Mouse (Mus musculus): ENCODE measurements around the gene Ube2s. TPM values are rescaled to one million over a fixed set of nuclear protein-coding genes. Genes with fewer than 3 reads are reported as not detected.
"Not testable (repeated sequence)": the region's sequence is repeated elsewhere in the genome, so short reads cannot be mapped to it uniquely, and the experiment has no call there.

Ube2s gene
- polyA plus RNA-seq (2014; fragmentation: Nextera tagmentation; extraction: Ambion mirVana): 422 and 471 TPM in 2 replicates

GRCm38 (mm10) chr7:4812303-4813104 is at the start of gene Ube2s:
TSS of gene Ube2s (minus strand) at chr7:4812590.
- DNase-seq (ENCODE audit: low spot score): peak; percentile 99
- under 1% methylated on average over 59 of the region's 62 CpGs for WGBS
- H3K4me3 ChIP-seq (ENCODE audit: low read depth, low read length): peak within 1 kb of the TSS; percentile 99
- peak within 1 kb of the TSS; percentile 97 for H3K9ac ChIP-seq (ENCODE audit: low read length)
- no peaks in the 10 kb centered on the region for H3K9me3 ChIP-seq (ENCODE audit: control insufficient read depth, low read length)
- no peaks in the 10 kb centered on the region for H3K27me3 ChIP-seq (ENCODE audit: control insufficient read depth, insufficient read depth, low read length)
- ATAC-seq (ENCODE audit: insufficient read depth, low FRiP score, low TSS enrichment): peak; percentile 99
- peak within 1 kb of the TSS; percentile 88 for H3K27ac ChIP-seq (ENCODE audit: low read depth, low read length)
- H3K4me2 ChIP-seq (ENCODE audit: low read depth): peak within 1 kb of the TSS; percentile 71
- peaks cover 5% of the 10 kb centered on the region for H3K36me3 ChIP-seq (ENCODE audit: control insufficient read depth, insufficient read depth, low read length)
- peaks cover 8% of the 10 kb centered on the region for H3K4me1 ChIP-seq (ENCODE audit: control insufficient read depth, insufficient read depth, low read length)

- not testable (repeated sequence) for H3K4me1 ChIP-seq (ENCODE audit: control insufficient read depth, insufficient read depth, low read length); H3K4me2 ChIP-seq (ENCODE audit: low read depth); H3K27ac ChIP-seq (ENCODE audit: low read depth, low read length); H3K27me3 ChIP-seq (ENCODE audit: control insufficient read depth, insufficient read depth, low read length); H3K36me3 ChIP-seq (ENCODE audit: control insufficient read depth, insufficient read depth, low read length); H3K4me3 ChIP-seq (ENCODE audit: low read depth, low read length); H3K9ac ChIP-seq (ENCODE audit: low read length); ATAC-seq (ENCODE audit: insufficient read depth, low FRiP score, low TSS enrichment); H3K9me3 ChIP-seq (ENCODE audit: control insufficient read depth, low read length); DNase-seq (ENCODE audit: low spot score)
- 70% methylated on average over 3 of the region's 3 CpGs for WGBS
Measured at GRCm38 (mm10) chr7:4860926-4861325, 48.5 kb upstream of the Ube2s start.

GRCm38 (mm10) chr7:4859418-4859978 is 47.1 kb upstream of the Ube2s start:
- no peak overlapping the region for H3K4me2 ChIP-seq (ENCODE audit: low read depth)
- DNase-seq (ENCODE audit: low spot score) (no peak), ATAC-seq (ENCODE audit: insufficient read depth, low FRiP score, low TSS enrichment) (no peak)
- no peak overlapping the region for H3K9ac ChIP-seq (ENCODE audit: low read length)
- no peaks in the 10 kb centered on the region for H3K9me3 ChIP-seq (ENCODE audit: control insufficient read depth, low read length)
- H3K4me3 ChIP-seq (ENCODE audit: low read depth, low read length): no peak overlapping the region
- 74% methylated on average over 12 of the region's 12 CpGs for WGBS
- no peaks in the 10 kb centered on the region for H3K4me1 ChIP-seq (ENCODE audit: control insufficient read depth, insufficient read depth, low read length)
- no peaks in the 10 kb centered on the region for H3K27me3 ChIP-seq (ENCODE audit: control insufficient read depth, insufficient read depth, low read length)
- no peak overlapping the region for H3K27ac ChIP-seq (ENCODE audit: low read depth, low read length)
- H3K36me3 ChIP-seq (ENCODE audit: control insufficient read depth, insufficient read depth, low read length): no peaks in the 10 kb centered on the region

- Histone ChIP-seq H3K27ac (ENCODE audit: low read depth, low read length) (no peak overlapping the region), H3K9ac (ENCODE audit: low read length) (no peak overlapping the region), H3K9me3 (ENCODE audit: control insufficient read depth, low read length) (no peaks in the 10 kb centered on the region), H3K4me1 (ENCODE audit: control insufficient read depth, insufficient read depth, low read length) (no peaks in the 10 kb centered on the region), H3K4me3 (ENCODE audit: low read depth, low read length) (no peak overlapping the region), H3K27me3 (ENCODE audit: control insufficient read depth, insufficient read depth, low read length) (no peaks in the 10 kb centered on the region), H3K4me2 (ENCODE audit: low read depth) (no peak overlapping the region), H3K36me3 (ENCODE audit: control insufficient read depth, insufficient read depth, low read length) (no peaks in the 10 kb centered on the region)
- 74% methylated on average over 7 of the region's 7 CpGs for WGBS
- ATAC-seq (ENCODE audit: insufficient read depth, low FRiP score, low TSS enrichment) (no peak), DNase-seq (ENCODE audit: low spot score) (no peak)
Measured at GRCm38 (mm10) chr7:4857321-4857720, 44.9 kb upstream of the Ube2s start.

- no peak overlapping the region for H3K9ac ChIP-seq (ENCODE audit: low read length)
- no peak overlapping the region for H3K4me3 ChIP-seq (ENCODE audit: low read depth, low read length)
- no peaks in the 10 kb centered on the region for H3K27me3 ChIP-seq (ENCODE audit: control insufficient read depth, insufficient read depth, low read length)
- no peak for ATAC-seq (ENCODE audit: insufficient read depth, low FRiP score, low TSS enrichment)
- 84% methylated on average over 9 of the region's 9 CpGs for WGBS
- DNase-seq (ENCODE audit: low spot score): no peak
- H3K9me3 ChIP-seq (ENCODE audit: control insufficient read depth, low read length): no peaks in the 10 kb centered on the region
- no peaks in the 10 kb centered on the region for H3K4me1 ChIP-seq (ENCODE audit: control insufficient read depth, insufficient read depth, low read length)
- no peak overlapping the region for H3K4me2 ChIP-seq (ENCODE audit: low read depth)
- H3K36me3 ChIP-seq (ENCODE audit: control insufficient read depth, insufficient read depth, low read length): no peaks in the 10 kb centered on the region
- H3K27ac ChIP-seq (ENCODE audit: low read depth, low read length): no peak overlapping the region
Measured at GRCm38 (mm10) chr7:4856508-4856907, 44.1 kb upstream of the Ube2s start.

- DNase-seq (ENCODE audit: low spot score): no peak
- no peak overlapping the region for H3K27ac ChIP-seq (ENCODE audit: low read depth, low read length)
- no peaks in the 10 kb centered on the region for H3K36me3 ChIP-seq (ENCODE audit: control insufficient read depth, insufficient read depth, low read length)
- no peak overlapping the region for H3K4me2 ChIP-seq (ENCODE audit: low read depth)
- H3K27me3 ChIP-seq (ENCODE audit: control insufficient read depth, insufficient read depth, low read length): no peaks in the 10 kb centered on the region
- H3K4me1 ChIP-seq (ENCODE audit: control insufficient read depth, insufficient read depth, low read length): no peaks in the 10 kb centered on the region
- 84% methylated on average over 3 of the region's 3 CpGs for WGBS
- no peak overlapping the region for H3K9ac ChIP-seq (ENCODE audit: low read length)
- ATAC-seq (ENCODE audit: insufficient read depth, low FRiP score, low TSS enrichment): no peak
- H3K4me3 ChIP-seq (ENCODE audit: low read depth, low read length): no peak overlapping the region
- H3K9me3 ChIP-seq (ENCODE audit: control insufficient read depth, low read length): no peaks in the 10 kb centered on the region
Measured at GRCm38 (mm10) chr7:4853613-4854012, 41.2 kb upstream of the Ube2s start.

- H3K4me3 ChIP-seq (ENCODE audit: low read depth, low read length): no peak overlapping the region
- ATAC-seq (ENCODE audit: insufficient read depth, low FRiP score, low TSS enrichment) (no peak), DNase-seq (ENCODE audit: low spot score) (no peak)
- H3K9me3 ChIP-seq (ENCODE audit: control insufficient read depth, low read length): no peaks in the 10 kb centered on the region
- no peaks in the 10 kb centered on the region for H3K4me1 ChIP-seq (ENCODE audit: control insufficient read depth, insufficient read depth, low read length)
- 76% methylated on average over 8 of the region's 8 CpGs for WGBS
- H3K27ac ChIP-seq (ENCODE audit: low read depth, low read length): no peak overlapping the region
- H3K36me3 ChIP-seq (ENCODE audit: control insufficient read depth, insufficient read depth, low read length): no peaks in the 10 kb centered on the region
- no peak overlapping the region for H3K4me2 ChIP-seq (ENCODE audit: low read depth)
- no peak overlapping the region for H3K9ac ChIP-seq (ENCODE audit: low read length)
- H3K27me3 ChIP-seq (ENCODE audit: control insufficient read depth, insufficient read depth, low read length): no peaks in the 10 kb centered on the region
Measured at GRCm38 (mm10) chr7:4851315-4851688, 38.9 kb upstream of the Ube2s start.

- H3K9ac ChIP-seq (ENCODE audit: low read length): no peak overlapping the region
- ATAC-seq (ENCODE audit: insufficient read depth, low FRiP score, low TSS enrichment) (no peak), DNase-seq (ENCODE audit: low spot score) (no peak)
- WGBS: 76% methylated on average over 11 of the region's 11 CpGs
- no peaks in the 10 kb centered on the region for H3K4me1 ChIP-seq (ENCODE audit: control insufficient read depth, insufficient read depth, low read length)
- no peaks in the 10 kb centered on the region for H3K36me3 ChIP-seq (ENCODE audit: control insufficient read depth, insufficient read depth, low read length)
- H3K9me3 ChIP-seq (ENCODE audit: control insufficient read depth, low read length): no peaks in the 10 kb centered on the region
- no peak overlapping the region for H3K27ac ChIP-seq (ENCODE audit: low read depth, low read length)
- no peak overlapping the region for H3K4me3 ChIP-seq (ENCODE audit: low read depth, low read length)
- no peak overlapping the region for H3K4me2 ChIP-seq (ENCODE audit: low read depth)
- no peaks in the 10 kb centered on the region for H3K27me3 ChIP-seq (ENCODE audit: control insufficient read depth, insufficient read depth, low read length)
Measured at GRCm38 (mm10) chr7:4850621-4851314, 38.4 kb upstream of the Ube2s start.

All from neural tube, embryonic 11.5 days (tissue).